Mouse (Mus musculus) right cerebral cortex, postnatal 36 days (tissue): ENCODE data around the gene Lgals3bp.

Source experiments
- DNase-seq, 2 experiments: peaks; one replicate each; pipeline ENCODE4 v3.0.0; 2022; ENCODE audit warnings: low spot score in 2 of 2, mixed read lengths in 1 of 2

Lgals3bp gene

DNA sequence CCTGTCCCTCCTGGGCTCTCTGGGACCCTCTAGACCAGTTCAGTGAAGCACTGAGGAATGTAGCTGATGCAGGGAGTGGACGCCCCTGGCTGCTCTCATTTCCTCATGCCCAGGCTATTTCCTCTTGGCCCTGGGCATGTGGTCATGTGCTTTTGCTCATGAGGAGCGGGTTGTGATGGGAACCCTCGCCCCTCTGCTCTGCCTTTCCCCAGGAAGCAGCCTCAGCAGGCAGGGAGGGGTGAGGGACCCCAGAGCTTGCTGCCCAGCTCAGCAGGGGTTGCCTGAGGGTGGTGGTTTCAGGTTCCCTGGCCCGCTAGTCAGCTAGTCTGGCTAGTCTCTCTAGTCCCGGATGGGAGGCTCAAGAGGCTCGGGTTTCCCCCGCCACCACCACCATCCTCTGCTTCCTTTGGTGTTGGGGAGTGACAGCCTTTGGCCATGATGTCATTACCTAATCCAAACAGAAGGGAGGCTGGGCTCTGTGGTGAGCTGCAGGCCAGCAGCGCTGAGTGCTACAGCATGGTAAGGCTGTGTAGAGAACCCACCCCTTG lies 38.8 kb downstream of the Lgals3bp start:
- no peak for DNase-seq

GRCm38 (mm10) chr11:118362501-118362900 lies 39.4 kb downstream of the Lgals3bp start:
- no peak for DNase-seq

DNA sequence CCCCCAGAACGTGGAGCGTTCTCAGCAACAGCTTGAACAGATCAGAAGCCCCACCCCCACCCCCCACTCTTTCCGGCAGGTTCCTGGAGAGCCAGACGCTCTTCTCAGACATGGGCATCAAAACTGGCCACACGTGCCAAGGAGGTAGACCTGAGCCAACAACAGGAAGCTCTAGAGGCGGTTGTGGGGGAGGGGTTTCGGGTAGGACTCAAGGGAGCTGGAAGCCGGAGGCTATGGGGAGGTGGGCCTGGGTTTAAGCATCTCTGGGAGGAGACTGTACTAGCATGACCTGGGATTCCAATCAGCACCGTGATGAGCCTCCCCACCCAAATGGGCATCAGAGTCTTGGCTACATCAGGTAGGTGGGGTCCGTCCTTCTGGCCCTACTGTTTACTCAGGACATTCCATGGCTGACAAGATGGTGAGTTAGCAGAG lies 41.0 kb downstream of the Lgals3bp start:
- DNase-seq, result no peak

DNA sequence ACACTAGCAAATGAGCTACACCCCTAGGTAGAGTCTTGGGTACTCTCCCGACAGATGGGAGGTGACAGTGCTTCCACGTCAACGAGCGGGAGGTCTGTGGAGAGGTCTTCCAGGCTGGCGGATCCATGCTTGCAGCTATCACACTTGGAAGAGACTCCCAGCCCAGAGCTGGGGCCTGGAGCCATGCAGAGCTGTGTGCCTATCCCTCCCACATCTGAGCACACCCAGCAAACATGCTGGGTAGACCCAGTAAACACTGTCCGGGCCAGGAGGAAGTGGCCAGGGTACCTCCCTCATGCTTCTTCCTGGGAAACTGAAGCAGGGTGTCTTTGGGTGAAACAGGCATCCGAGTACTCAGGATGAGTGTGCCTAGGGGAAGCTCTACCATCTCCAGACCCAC lies 41.4 kb downstream of the Lgals3bp start:
- no peak for DNase-seq

DNA sequence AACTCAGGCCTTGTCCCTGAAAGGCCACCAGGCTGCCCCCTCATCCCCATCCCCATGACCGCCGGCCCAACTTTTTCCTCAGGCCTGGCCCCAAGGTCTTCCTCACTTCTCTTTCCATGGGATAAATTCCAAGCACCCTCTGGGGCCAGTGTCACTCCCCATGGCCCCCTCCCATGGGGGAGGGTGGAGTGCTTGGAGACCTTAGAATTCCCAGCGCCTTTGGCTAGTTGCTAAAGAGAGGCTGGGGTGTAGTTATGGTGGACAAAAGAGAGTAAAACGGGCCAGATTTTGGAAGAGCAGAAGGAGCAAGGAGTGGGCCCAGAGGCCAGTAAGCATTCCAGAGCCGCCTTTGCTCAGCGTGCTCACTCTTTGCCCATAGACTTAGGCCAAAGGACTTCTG lies 46.3 kb downstream of the Lgals3bp start, which contains the start of gene Timp2:
Timp2 (minus strand) TSS at position 101 of the 400 bp plus-strand sequence.
- DNase-seq, result no peak

GRCm38 (mm10) chr11:118355205-118355604 lies 46.7 kb downstream of the Lgals3bp start:
- DNase-seq, result peak; percentile 74 to 83

GRCm38 (mm10) chr11:118354636-118355191 lies 47.2 kb downstream of the Lgals3bp start:
- DNase-seq, result no peak

GRCm38 (mm10) chr11:118349494-118349893 lies 52.4 kb downstream of the Lgals3bp start:
- DNase-seq, result no peak

- no peak for DNase-seq
Observed at GRCm38 (mm10) chr11:118348877-118349276, 53.0 kb downstream of the Lgals3bp start.

- DNase-seq, result no peak
Observed at GRCm38 (mm10) chr11:118348419-118348818, 53.5 kb downstream of the Lgals3bp start.

GRCm38 (mm10) chr11:118347911-118348310 lies 54.0 kb downstream of the Lgals3bp start:
- DNase-seq, result no peak

DNA sequence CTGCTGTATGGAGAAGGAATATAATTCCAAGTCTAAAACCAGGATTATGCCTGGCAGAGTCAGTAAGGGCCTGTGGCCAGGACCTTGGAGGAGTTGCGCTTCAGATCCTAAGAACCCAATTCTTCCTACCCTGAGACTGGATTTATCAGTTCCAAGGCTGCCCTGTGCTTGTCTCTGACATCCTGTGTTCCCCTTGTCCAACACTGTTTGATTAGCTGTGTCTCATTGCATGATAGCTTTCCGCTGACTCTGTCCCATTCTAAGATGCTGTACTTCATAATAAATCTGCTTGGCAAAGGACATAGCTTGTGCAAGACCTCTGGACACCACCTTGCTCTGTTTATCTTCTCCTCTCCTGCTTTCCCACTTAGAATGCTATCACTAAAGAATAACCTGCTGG lies 54.5 kb downstream of the Lgals3bp start:
- no peak for DNase-seq

DNA sequence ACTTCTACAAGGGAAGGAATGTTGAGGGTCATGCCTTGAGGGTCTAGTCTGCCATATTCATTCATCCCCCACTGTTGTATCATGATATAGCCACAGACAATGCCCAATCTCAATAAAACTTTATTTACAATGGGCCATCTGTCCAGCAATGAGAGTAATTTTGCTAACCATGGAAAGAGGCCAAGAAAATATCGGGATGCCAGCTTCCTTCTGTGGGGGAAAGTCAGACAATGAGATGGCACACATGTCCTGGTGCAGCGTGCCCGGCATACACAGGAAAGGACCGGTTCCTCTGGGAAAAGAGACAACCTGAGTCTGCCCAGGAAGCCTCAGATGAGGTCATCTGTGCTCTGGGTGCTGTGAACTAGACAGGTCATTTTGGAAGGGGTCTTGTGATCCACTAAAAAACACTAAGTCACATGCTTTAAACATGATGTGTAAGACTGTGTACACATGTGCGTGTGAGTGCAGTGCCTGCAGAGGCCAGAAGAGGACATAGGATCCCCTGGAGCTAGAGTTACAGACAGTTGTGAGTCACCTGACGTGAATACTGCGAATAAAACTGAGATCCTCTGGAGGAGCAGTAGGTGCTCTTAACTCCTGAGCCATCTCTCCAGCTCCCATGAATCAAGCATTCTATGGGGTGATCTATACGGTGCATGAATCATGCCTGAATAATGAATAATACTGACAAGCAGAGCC lies 55.3 kb downstream of the Lgals3bp start:
- no peak for DNase-seq

DNA sequence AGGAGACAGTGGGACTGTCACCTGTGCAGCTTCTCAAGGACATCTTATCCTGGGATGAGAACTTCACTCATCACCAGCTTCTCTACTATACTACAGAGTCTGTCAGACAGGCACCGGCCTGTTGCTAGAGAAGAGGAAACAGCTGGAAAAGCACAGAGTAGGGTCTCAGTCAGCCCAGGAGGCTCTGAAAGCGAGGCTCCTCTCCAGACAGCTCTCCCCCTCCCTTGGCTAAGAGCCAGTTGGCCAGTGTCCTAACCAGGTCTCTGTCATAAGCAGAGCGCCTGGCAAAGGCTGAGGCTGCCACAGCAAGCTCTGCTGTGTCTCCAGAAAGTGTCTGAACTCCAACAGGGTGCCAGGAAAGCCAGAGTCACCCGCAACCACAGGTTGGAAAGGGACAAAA lies 56.2 kb downstream of the Lgals3bp start:
- DNase-seq, result no peak

DNA sequence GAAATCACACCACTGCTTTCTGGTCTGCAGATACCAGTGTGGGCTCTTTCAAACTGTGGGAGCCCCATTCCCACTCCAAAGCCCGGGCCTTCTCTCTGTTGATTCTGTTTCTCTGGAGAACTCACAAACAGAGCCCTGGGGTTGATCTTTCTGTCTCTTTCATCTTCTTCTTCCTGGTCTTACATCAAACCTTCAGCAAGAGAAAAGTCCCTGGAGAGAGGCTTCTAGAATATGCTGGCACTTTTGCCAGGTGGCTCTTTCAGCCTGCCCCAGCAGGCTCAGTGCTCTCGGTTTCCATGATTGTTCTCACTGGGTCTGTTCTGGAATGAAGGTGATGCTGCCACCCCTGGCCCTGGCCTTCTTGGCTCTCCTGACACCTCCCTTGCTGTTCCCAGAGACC lies 58.3 kb downstream of the Lgals3bp start:
- no peak for DNase-seq
